Mouse (Mus musculus) heart, adult 11 months (tissue): ENCODE data around the gene Crtac1.

Source experiments
- DNase-seq: peaks from one replicate; pipeline ENCODE4 v3.0.0; 2022

The Crtac1 gene

GRCm38 (mm10) chr19:42322357-42323090, 109.1 kb downstream of the Crtac1 start:
- DNase-seq: no peak

- DNase-seq: no peak
Measured at GRCm38 (mm10) chr19:42321936-42322335, 109.6 kb downstream of the Crtac1 start.

- DNase-seq: no peak
Measured at GRCm38 (mm10) chr19:42317648-42318425, 113.7 kb downstream of the Crtac1 start.

GRCm38 (mm10) chr19:42316998-42317397, 114.6 kb downstream of the Crtac1 start:
- no peak for DNase-seq

GRCm38 (mm10) chr19:42316525-42316924, 115.1 kb downstream of the Crtac1 start:
- peak; percentile 93 for DNase-seq

GRCm38 (mm10) chr19:42315914-42316313, 115.7 kb downstream of the Crtac1 start:
- peak; percentile 95 for DNase-seq

GRCm38 (mm10) chr19:42315070-42315679, 116.4 kb downstream of the Crtac1 start:
- DNase-seq: no peak

- no peak for DNase-seq
Measured at GRCm38 (mm10) chr19:42312191-42312590, 119.4 kb downstream of the Crtac1 start.

- no peak for DNase-seq
Measured at GRCm38 (mm10) chr19:42311332-42311731, 120.3 kb downstream of the Crtac1 start.

GRCm38 (mm10) chr19:42308931-42309330, 122.7 kb downstream of the Crtac1 start:
- peak; percentile 88 for DNase-seq

GRCm38 (mm10) chr19:42307019-42307418, 124.6 kb downstream of the Crtac1 start:
- DNase-seq: peak; percentile 81

GRCm38 (mm10) chr19:42306202-42306601, 125.4 kb downstream of the Crtac1 start:
- DNase-seq: peak; percentile 84

- no peak for DNase-seq
Measured at GRCm38 (mm10) chr19:42305746-42306145, 125.8 kb downstream of the Crtac1 start.

GRCm38 (mm10) chr19:42304506-42304905, 127.1 kb downstream of the Crtac1 start:
- no peak for DNase-seq

- DNase-seq: peak; percentile 87
Measured at GRCm38 (mm10) chr19:42303210-42303813, 128.3 kb downstream of the Crtac1 start.

GRCm38 (mm10) chr19:42293216-42293615, 138.4 kb downstream of the Crtac1 start:
- no peak for DNase-seq

- DNase-seq: no peak
Measured at GRCm38 (mm10) chr19:42292106-42292505, 139.5 kb downstream of the Crtac1 start.

GRCm38 (mm10) chr19:42290954-42291661, 140.5 kb downstream of the Crtac1 start:
- no peak for DNase-seq

- peak; percentile 89 for DNase-seq
Measured at GRCm38 (mm10) chr19:42288361-42288760, 143.2 kb downstream of the Crtac1 start.

GRCm38 (mm10) chr19:42284178-42284577, 147.4 kb downstream of the Crtac1 start:
- DNase-seq: no peak

- DNase-seq: no peak
Measured at GRCm38 (mm10) chr19:42279611-42280010, 152.0 kb downstream of the Crtac1 start.

GRCm38 (mm10) chr19:42278461-42278860, 153.1 kb downstream of the Crtac1 start:
- DNase-seq: no peak

- no peak for DNase-seq
Measured at GRCm38 (mm10) chr19:42277288-42277687, 154.3 kb downstream of the Crtac1 start.
